Mouse (Mus musculus) CD8-positive naive resting alpha-beta T cell, adult 2 months (primary cell): ENCODE results near the gene Iqck.

ENCODE experiments used
- DNase-seq, 2 experiments: peaks; one replicate each; pipeline ENCODE4 v3.0.0; 2022; ENCODE audit warnings: low read depth in 2 of 2, low spot score in 2 of 2

Iqck gene

GRCm38 (mm10) chr7:118948677-118949282 is 93.2 kb downstream of the Iqck start:
- DNase-seq, result no peak

DNA sequence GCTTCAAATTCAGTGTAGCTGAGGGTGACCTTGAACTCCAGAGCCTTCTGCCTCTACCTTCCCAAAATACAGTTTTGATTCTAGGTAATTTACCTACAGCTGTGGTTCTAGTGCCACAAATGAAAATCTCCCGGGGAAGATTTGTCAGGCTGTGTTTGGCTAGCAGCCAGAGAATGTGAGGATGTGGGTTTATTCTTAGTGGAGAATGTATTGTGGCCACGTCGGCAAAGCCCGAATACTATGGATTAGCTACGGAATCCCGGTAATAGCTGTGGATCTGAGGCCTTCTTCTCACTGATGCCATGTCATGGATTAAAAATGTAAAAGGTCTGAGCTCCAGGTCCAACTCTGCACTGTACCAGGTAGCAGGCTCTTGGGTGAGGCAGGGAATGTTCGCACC is 94.2 kb downstream of the Iqck start:
- no peak for DNase-seq

DNA sequence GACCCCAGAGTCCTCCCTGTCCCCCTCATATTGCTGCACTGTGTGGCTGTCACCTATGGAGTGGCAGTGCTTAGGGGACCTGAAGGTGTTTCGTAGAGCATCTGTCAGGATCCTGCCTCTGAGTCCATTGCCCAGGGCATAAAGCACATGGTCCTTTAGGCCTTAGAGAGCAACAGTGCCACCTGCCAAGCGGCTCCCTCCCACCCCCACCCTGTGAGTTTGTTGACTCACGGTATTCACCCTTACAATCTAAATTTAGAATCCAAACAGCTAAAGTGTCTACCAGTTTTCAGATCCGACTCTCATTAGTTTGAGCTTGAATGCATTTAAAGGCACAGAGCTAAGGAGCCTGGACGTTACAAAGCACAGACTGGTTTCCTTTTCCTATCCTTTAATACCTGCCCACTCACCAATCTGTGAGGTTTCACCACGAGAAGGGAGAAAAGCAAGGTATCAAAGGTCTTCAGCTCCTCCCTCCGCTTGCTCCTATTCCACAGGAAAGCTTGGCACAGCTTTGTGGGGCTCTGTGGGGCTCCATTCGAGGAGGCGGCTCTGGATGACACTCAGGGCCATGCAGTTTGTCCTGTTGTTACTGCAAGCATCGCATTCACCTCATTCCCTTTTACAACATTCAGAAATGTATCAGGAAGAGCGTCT is 98.2 kb downstream of the Iqck start:
- DNase-seq, result no peak

GRCm38 (mm10) chr7:118954968-118955367 is 99.4 kb downstream of the Iqck start:
- DNase-seq, result no peak

DNA sequence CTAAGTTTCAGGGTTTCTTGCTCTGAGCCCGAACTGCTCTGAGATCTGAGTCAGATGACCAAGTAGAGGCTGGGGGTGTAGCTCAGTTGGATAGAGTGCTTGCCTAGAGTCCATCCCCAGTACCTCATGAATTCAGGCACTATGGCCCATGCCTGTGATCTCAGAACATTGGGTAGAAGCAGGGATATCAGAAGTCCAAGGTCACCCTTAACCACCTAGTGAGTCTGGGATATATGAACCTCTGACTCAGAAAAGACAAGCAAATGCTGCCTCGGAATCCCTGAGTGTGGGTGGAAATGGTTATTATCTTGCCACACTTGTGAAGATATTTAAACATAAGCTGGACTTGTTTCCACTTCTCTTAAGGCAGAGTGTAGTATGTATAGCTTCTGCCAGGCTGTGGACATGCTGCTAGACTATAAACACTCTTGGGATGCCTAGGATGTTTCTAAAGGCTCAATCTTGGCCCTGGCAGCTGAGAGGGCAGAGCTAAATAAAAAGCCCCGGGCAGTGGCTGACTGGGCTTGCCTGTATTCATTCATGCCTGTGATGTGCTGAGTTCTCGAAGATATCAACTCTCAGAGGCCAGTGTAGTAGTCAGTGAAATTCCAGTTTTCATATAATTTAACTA is 101.2 kb downstream of the Iqck start:
- DNase-seq, result no peak

GRCm38 (mm10) chr7:118959209-118959608 is 103.7 kb downstream of the Iqck start:
- DNase-seq, result no peak

DNA sequence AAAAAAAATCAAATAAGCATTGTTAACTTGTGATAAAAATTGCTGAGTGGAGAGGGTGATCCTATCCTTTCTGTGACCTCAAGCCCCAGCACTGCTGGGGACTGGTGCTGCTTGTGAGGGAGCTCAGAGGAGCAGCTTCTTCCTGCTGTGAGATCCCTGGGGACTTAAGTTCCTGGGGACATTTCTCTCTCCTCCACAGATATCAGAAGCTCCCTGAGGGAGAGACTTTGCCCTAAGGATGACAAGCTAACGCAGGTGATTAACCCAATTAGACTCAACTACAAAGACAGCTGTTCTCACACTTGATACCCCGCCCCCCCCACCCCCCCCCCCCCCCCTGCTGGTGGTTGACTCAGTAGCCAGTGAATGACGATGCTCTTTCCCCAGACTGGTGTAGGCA is 109.2 kb downstream of the Iqck start:
- no peak for DNase-seq

DNA sequence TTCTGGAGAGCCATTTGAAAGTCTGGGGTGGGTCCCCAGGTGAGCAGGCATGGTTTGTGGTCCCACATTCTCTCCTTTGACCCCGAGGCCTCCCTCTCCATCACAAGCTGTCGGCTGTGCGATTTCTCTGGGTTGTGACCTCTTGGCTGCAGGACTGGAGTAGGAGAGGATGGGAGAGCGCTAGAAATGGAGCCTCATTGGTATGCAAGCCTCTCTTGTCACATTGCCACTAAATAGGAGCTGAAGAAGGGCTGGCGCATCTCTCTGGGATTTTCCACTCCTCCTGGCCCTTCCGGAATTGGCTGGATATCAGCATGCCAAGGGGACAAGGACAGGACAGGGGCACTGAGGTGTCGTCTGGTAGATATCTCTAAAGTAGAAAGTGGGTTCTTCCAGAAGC is 109.6 kb downstream of the Iqck start:
- DNase-seq, result no peak

DNA sequence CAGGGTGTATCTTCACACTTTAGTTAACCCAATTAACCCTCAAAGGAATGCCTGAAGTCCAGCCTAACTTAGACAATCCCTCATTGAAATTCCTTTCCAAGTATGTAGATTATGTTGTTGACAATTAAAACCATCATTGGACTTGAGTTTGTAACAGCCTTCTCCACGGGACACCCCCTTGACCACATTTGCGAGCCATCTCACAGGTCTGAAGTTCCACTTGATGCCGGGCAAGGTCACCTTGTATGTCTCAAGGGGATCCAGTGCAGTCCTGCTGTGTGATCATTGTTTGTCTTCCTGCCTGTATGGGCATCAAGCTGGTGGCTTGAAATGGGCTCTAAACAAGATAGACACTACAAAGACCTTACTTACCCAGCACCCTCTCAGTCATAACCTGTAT is 113.3 kb downstream of the Iqck start:
- DNase-seq, result no peak

GRCm38 (mm10) chr7:118971499-118971898 is 115.9 kb downstream of the Iqck start:
- DNase-seq, result no peak

GRCm38 (mm10) chr7:118972306-118972705 is 116.8 kb downstream of the Iqck start:
- DNase-seq, result no peak

GRCm38 (mm10) chr7:118973377-118973776 is 117.8 kb downstream of the Iqck start:
- DNase-seq, result no peak

GRCm38 (mm10) chr7:118975837-118976236 is 120.3 kb downstream of the Iqck start:
- no peak for DNase-seq

DNA sequence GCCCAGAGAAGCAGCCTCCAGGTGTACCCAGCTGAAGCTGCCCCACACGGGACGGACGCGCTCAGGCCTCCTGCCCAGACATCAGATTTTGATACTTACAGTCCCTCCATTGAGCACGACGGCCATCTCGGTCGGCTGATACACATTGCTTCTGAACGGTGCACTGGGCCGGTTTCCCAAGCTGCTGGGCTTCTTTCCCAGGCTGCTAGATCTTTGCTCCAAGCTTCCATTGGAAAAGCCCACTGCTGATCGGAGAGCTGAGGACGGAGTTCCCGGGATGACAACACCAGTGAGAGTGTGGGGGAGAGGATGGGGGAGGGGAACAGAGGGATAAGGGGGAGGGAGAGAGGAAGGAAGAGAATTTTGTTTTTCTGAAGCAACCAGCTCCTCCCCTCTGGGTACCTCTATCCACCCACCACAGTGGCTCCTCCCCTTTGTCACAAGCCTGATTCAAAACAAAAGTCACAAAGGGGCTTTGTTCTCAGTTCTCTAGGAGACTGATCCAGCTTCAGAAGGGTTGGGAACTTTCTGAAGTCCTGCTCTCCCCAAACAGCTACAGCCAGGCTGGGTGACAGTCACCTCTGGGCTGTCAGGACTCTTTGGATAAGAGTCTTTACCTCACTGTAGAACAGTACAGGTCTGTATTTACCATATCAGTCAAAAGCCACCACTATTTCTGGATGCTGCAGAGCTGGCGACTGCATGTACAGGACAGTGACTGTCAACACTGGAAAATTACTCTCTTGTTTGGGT is 121.0 kb downstream of the Iqck start:
- peak in 1 of 2 experiments; percentile 21 for DNase-seq

DNA sequence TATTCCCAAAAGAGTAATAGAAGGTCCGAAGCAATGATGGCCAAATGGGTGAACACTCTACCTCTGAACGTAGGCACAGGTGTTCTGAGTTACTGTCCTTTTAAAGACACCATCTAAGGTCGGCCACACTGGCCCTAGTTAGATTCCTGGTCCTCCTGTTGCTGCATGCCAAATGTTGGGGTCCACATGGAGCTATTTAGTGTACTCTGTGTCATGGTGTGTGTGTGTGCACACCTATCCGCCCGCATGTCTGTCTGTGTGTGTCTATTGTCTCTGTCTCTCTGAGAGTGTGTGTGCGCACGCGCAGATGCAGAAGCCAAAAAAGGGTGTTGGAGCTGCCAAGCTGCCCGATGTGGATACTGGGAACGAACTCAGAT is 121.6 kb downstream of the Iqck start:
- DNase-seq, result no peak

- DNase-seq, result no peak
Observed at GRCm38 (mm10) chr7:118979121-118979520, 123.6 kb downstream of the Iqck start.

DNA sequence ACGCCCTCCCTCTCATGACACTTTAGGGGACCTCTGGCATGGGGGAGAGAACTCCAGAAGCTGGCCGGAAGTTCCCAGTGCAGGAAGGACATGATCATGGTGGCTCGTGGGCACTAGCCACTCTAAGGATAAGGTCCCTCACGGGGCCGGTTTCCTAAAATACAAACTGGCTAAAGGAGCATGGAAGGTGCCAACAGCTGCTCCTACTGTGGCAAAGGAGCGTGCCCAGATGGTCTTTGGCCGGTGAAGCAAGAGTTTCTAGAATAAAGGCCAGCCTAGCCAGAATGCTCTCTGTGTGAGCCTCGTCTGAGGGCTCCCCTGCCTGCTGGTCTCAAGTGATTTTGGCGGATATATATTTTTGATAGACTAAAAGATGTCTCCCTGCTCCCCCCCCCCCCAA is 124.2 kb downstream of the Iqck start:
- DNase-seq, result no peak

DNA sequence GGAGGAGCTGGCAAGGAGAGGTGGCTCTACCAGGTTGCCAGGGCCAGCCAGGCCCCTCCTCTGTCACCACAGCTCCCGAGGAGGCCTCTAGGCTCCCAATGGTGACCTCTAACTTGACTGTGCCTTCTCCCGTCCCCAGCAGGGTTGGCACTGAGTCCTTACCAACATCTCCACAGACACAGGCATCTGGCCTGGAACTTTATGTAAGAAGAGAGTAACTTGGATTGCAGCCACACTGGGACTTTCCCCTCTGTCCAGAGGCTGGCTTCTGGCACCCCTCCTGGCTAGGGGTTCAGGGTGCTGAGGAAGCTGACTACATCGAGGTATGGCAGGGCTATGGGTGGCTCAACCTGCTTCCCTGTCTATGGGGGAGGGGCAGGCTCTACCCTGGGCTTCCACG is 125.8 kb downstream of the Iqck start:
- DNase-seq, result no peak

GRCm38 (mm10) chr7:118981831-118982230 is 126.3 kb downstream of the Iqck start:
- DNase-seq, result no peak

- DNase-seq, result no peak
Observed at GRCm38 (mm10) chr7:118982586-118982985, 127.0 kb downstream of the Iqck start.

DNA sequence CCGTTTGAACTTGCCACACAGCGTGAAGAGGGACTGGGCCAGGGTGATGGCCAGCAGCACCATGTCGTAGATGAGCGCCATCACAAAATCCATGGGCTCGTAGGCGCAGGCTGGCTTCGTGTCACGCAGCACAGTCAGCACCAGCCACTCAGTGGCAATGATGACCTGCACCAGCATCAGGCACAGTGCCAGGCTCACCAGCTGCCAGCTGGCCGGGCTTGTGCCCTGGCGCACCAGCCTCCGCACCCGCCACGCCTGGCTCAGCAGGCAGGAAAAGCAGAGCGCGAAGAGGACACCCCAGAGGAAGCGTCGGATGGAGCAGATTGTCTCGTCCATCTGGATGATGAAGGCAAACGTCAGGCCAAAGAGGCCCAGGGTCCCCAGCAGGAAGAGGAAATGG is 128.4 kb downstream of the Iqck start:
- no peak for DNase-seq

- DNase-seq, result no peak
Observed at GRCm38 (mm10) chr7:118985786-118986185, 130.2 kb downstream of the Iqck start.
